Comparison of ENCODE assay signal across 29 mouse cellular contexts in genomic region chr1:33464234-33464633, GRCm38 (mm10).
DNase-seq lines count a peak whose midpoint lies in the region; ATAC-seq and TF ChIP-seq lines count a peak whose summit lies in the region.
"Had no signal": no experiment of that assay in that cellular context is flagged by ENCODE, and none has a peak within 500 bp of the region (broad histone marks: within the 10 kb centered on the region; RNA-seq: fewer than 3 reads in every experiment).

No protein-coding gene starts in this region.

- H3K4me2 ChIP-seq in forebrain, embryonic 14.5 days (ENCODE audit: low read length) = no peak overlapping the region
- H3K4me2 ChIP-seq in forebrain, embryonic 16.5 days (ENCODE audit: low read length) = no peak overlapping the region
- no peak overlapping the region for H3K4me2 ChIP-seq in lung, embryonic 14.5 days
- H3K4me2 ChIP-seq in midbrain, embryonic 13.5 days (replicated peaks) = no peak overlapping the region
- H3K4me2 ChIP-seq: embryonic facial prominence, embryonic 12.5 days; heart, embryonic 12.5 days; hindbrain, embryonic 14.5 days; limb, embryonic 12.5 days; liver, embryonic 15.5 days; lung, embryonic 15.5 days; neural tube, embryonic 15.5 days had no signal

- H3K4me3 ChIP-seq in forebrain, embryonic 14.5 days (ENCODE audit: low read depth, low read length) = no peak overlapping the region
- H3K4me3 ChIP-seq in forebrain, embryonic 16.5 days (replicated peaks; ENCODE audit: low read length) = no peak overlapping the region
- H3K4me3 ChIP-seq in lung, embryonic 14.5 days (ENCODE audit: low read depth, low read length) = no peak overlapping the region
- H3K4me3 ChIP-seq in midbrain, embryonic 13.5 days (replicated peaks) = no peak overlapping the region
- no peak overlapping the region for H3K4me3 ChIP-seq in thymus, adult 2 months (ENCODE audit: control insufficient read depth, insufficient read depth, low read length)
- H3K4me3 ChIP-seq: embryonic facial prominence, embryonic 12.5 days; erythroblast, embryonic 14.5 days; heart, embryonic 12.5 days; limb, embryonic 12.5 days; liver, embryonic 15.5 days; lung, embryonic 15.5 days; megakaryocyte, embryonic 14.5 days; neural tube, embryonic 15.5 days had no signal

- TF ChIP-seq POLR2A in thymus, adult 2 months (IDR thresholded peaks at IDR 0.05; ENCODE audit: control insufficient read depth, extremely low read depth, insufficient read depth, low read length, poor library complexity) = no peak

- H3K4me1 ChIP-seq in forebrain, embryonic 14.5 days (ENCODE audit: control insufficient read depth, insufficient read depth, low read length) = no peaks in the 10 kb centered on the region
- 0 out of 2 replicates have a peak, but pooled peaks cover 6% of the 10 kb centered on the region for H3K4me1 ChIP-seq in forebrain, embryonic 16.5 days (replicated peaks; ENCODE audit: control insufficient read depth, insufficient read depth, low read length)
- no peaks in the 10 kb centered on the region for H3K4me1 ChIP-seq in lung, embryonic 14.5 days (ENCODE audit: insufficient read depth)
- H3K4me1 ChIP-seq in midbrain, embryonic 13.5 days (replicated peaks) = no peaks in the 10 kb centered on the region
- no peaks in the 10 kb centered on the region for H3K4me1 ChIP-seq in thymus, adult 2 months (replicated peaks; ENCODE audit: control insufficient read depth, insufficient read depth, low read length)
- H3K4me1 ChIP-seq: embryonic facial prominence, embryonic 12.5 days; heart, embryonic 12.5 days; liver, embryonic 15.5 days; lung, embryonic 15.5 days; neural tube, embryonic 15.5 days had no signal

- no peaks in the 10 kb centered on the region for H3K27me3 ChIP-seq in forebrain, embryonic 14.5 days (replicated peaks; ENCODE audit: control insufficient read depth, insufficient read depth, low read length)
- H3K27me3 ChIP-seq in forebrain, embryonic 16.5 days (replicated peaks; ENCODE audit: control insufficient read depth, insufficient read depth, low read length) = no peaks in the 10 kb centered on the region
- H3K27me3 ChIP-seq in lung, embryonic 14.5 days (ENCODE audit: insufficient read depth, low read length) = no peaks in the 10 kb centered on the region
- no peaks in the 10 kb centered on the region for H3K27me3 ChIP-seq in midbrain, embryonic 13.5 days
- no peaks in the 10 kb centered on the region for H3K27me3 ChIP-seq in thymus, adult 2 months (ENCODE audit: control insufficient read depth, insufficient read depth, low read length)
- H3K27me3 ChIP-seq: embryonic facial prominence, embryonic 12.5 days; heart, embryonic 12.5 days; limb, embryonic 12.5 days; liver, embryonic 15.5 days; lung, embryonic 15.5 days; megakaryocyte, embryonic 14.5 days; neural tube, embryonic 15.5 days had no signal

- peak; percentile 48 for DNase-seq in forebrain, embryonic 14.5 days (ENCODE audit: low spot score)
- DNase-seq in lung, embryonic 14.5 days = peak; percentile 5
- no peak for DNase-seq in lung, postnatal 36 days
- DNase-seq in retina, embryonic 14.5 days (ENCODE audit: low spot score) = peak; percentile 47
- DNase-seq in thymus, adult 2 months = no peak
- DNase-seq: adrenal gland, postnatal 36 days; cerebellum, adult 2 months; cerebellum, postnatal 14 days; gastrocnemius, postnatal 25 days; heart, adult 11 months; heart, postnatal 4 days; kidney, adult 2 months; layer of hippocampus, postnatal 36 days; right cerebral cortex, adult 18-20 months; spleen, adult 18-20 months; thymus, postnatal 36 days had no signal

- H3K9me3 ChIP-seq in forebrain, embryonic 14.5 days (replicated peaks; ENCODE audit: control insufficient read depth, low read length) = no peaks in the 10 kb centered on the region
- no peaks in the 10 kb centered on the region for H3K9me3 ChIP-seq in forebrain, embryonic 16.5 days (ENCODE audit: control insufficient read depth, low read length)
- no peaks in the 10 kb centered on the region for H3K9me3 ChIP-seq in lung, embryonic 14.5 days (ENCODE audit: low read depth, low read length)
- H3K9me3 ChIP-seq in midbrain, embryonic 13.5 days = no peaks in the 10 kb centered on the region
- H3K9me3 ChIP-seq: embryonic facial prominence, embryonic 12.5 days; heart, embryonic 12.5 days; limb, embryonic 12.5 days; liver, embryonic 15.5 days; lung, embryonic 15.5 days; megakaryocyte, embryonic 14.5 days; neural tube, embryonic 15.5 days had no signal

- H3K9ac ChIP-seq in forebrain, embryonic 14.5 days (ENCODE audit: low read length) = no peak overlapping the region
- no peak overlapping the region for H3K9ac ChIP-seq in forebrain, embryonic 16.5 days (replicated peaks; ENCODE audit: low read depth, low read length)
- H3K9ac ChIP-seq in lung, embryonic 14.5 days = no peak overlapping the region
- H3K9ac ChIP-seq in midbrain, embryonic 13.5 days (replicated peaks) = no peak overlapping the region
- H3K9ac ChIP-seq: embryonic facial prominence, embryonic 12.5 days; heart, embryonic 12.5 days; hindbrain, embryonic 14.5 days; limb, embryonic 12.5 days; liver, embryonic 15.5 days; lung, embryonic 15.5 days; neural tube, embryonic 15.5 days had no signal

- H3K27ac ChIP-seq in forebrain, embryonic 14.5 days (ENCODE audit: low read depth, low read length) = no peak overlapping the region
- H3K27ac ChIP-seq in forebrain, embryonic 16.5 days (ENCODE audit: low read length) = no peak overlapping the region
- no peak overlapping the region for H3K27ac ChIP-seq in lung, embryonic 14.5 days (ENCODE audit: low read depth)
- H3K27ac ChIP-seq in midbrain, embryonic 13.5 days = no peak overlapping the region
- no peak overlapping the region for H3K27ac ChIP-seq in thymus, adult 2 months (ENCODE audit: control insufficient read depth, insufficient read depth, low read length)
- H3K27ac ChIP-seq: embryonic facial prominence, embryonic 12.5 days; hindbrain, embryonic 14.5 days; limb, embryonic 12.5 days; liver, embryonic 15.5 days; lung, embryonic 15.5 days; neural tube, embryonic 15.5 days had no signal

- H3K36me3 ChIP-seq in forebrain, embryonic 14.5 days (ENCODE audit: control insufficient read depth, insufficient read depth, low read length) = 0 out of 2 replicates have a peak, but pooled peaks cover 3% of the 10 kb centered on the region
- H3K36me3 ChIP-seq in forebrain, embryonic 16.5 days (ENCODE audit: control insufficient read depth, insufficient read depth) = no peaks in the 10 kb centered on the region
- H3K36me3 ChIP-seq in lung, embryonic 14.5 days (ENCODE audit: insufficient read depth) = no peaks in the 10 kb centered on the region
- H3K36me3 ChIP-seq in midbrain, embryonic 13.5 days = 0 out of 2 replicates have a peak, but pooled peaks cover 3% of the 10 kb centered on the region
- H3K36me3 ChIP-seq in thymus, adult 2 months (ENCODE audit: control insufficient read depth, insufficient read depth, low read length) = no peaks in the 10 kb centered on the region
- H3K36me3 ChIP-seq: embryonic facial prominence, embryonic 12.5 days; lung, embryonic 15.5 days; neural tube, embryonic 15.5 days had no signal

- WGBS in forebrain, embryonic 14.5 days = 66% methylated on average over 5 of the region's 5 CpGs
- 57% methylated on average over 5 of the region's 5 CpGs for WGBS in forebrain, embryonic 16.5 days
- WGBS in lung, embryonic 14.5 days = 62% methylated on average over 5 of the region's 5 CpGs
- 34% methylated on average over 5 of the region's 5 CpGs for WGBS in midbrain, embryonic 13.5 days
- 97% methylated on average over 5 of the region's 5 CpGs for WGBS in thymus, adult 2 months

- no peak for ATAC-seq in forebrain, embryonic 14.5 days
- no peak for ATAC-seq in forebrain, embryonic 16.5 days
- ATAC-seq in lung, embryonic 14.5 days (ENCODE audit: insufficient read depth) = no peak
- ATAC-seq in midbrain, embryonic 13.5 days = peak; percentile 67
- ATAC-seq: CD4-positive, CD25-positive, alpha-beta regulatory T cell, adult 4 months; inflammation-experienced regulatory T-cells, adult 6 months had no signal

- no peak for TF ChIP-seq CTCF in lung, embryonic 14.5 days (IDR thresholded peaks at IDR 0.05; ENCODE audit: low read depth)
- no peak for TF ChIP-seq CTCF in thymus, adult 2 months (IDR thresholded peaks at IDR 0.05; ENCODE audit: borderline replicate concordance, control insufficient read depth, extremely low read depth, insufficient read depth, low read length, poor library complexity)

Comparison
In these comparisons a context has a peak if more than half of its experiments do, and no peak if none do; other contexts are left out.
1. DNase-seq: peak in forebrain, embryonic 14.5 days (single experiment), lung, embryonic 14.5 days (single experiment) and retina, embryonic 14.5 days (single experiment); none in lung, postnatal 36 days (single experiment) and thymus, adult 2 months (single experiment).